Mouse (Mus musculus) embryonic fibroblast, embryonic 13.5 days (primary cell): ENCODE data around the gene Stat3.

Source experiments
- CTCF ChIP-seq: IDR thresholded peaks from 2 replicates; pipeline ENCODE4 v1.5.1; 2011; ENCODE audit warnings: mild to moderate bottlenecking, control low read depth, low read length, moderate library complexity, borderline replicate concordance; ENCODE audit not compliant: insufficient read depth
- POLR2A ChIP-seq: IDR thresholded peaks from 2 replicates; pipeline ENCODE4 v1.6.1; 2011; ENCODE audit warnings: low read depth, mild to moderate bottlenecking, control low read depth, low read length, moderate library complexity

DNA sequence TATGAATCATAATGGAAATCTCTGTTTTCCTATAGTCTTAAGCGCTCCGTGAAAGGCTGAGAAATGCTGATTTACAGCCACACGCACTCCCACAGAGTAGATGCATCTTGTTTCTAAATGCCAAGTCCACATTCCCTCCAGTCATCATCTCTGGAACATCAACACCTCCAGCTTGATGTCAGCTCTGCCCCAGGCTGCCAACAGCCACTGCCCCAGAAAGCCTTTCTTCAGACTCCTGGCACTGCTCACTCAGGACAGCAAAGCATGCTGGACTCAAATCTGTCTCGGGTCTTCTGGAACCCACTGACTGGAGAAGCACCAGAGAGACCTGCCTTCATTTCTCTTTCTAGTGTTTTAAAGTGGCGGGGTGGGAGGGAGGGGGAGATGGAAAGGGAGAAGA is 46.9 kb downstream of the Stat3 start:
- no peak for TF ChIP-seq POLR2A
- no peak for TF ChIP-seq CTCF
